Mouse (Mus musculus) megakaryocyte progenitor cell, adult 5-6 weeks (primary cell): ENCODE data around the gene Tm9sf3. TPM values are rescaled to one million over a fixed set of nuclear protein-coding genes. Genes with fewer than 3 reads are reported as not detected.

Source experiments
- ATAC-seq: replicated peaks from 2 replicates; pipeline ENCODE4 v1.8.0; 2016; ENCODE audit warnings: mild to moderate bottlenecking, moderate TSS enrichment, inconsistent platforms; ENCODE audit not compliant: poor library complexity
- total RNA-seq, 2 experiments: library from RNA; stranded (forward) in 1 of 2; stranded (reverse) in 1 of 2; fragments of 157-497, 149-512 nt in 1 of 2; fragments of 200-1000 nt in 1 of 2; gene quantifications; 2 replicates each; pipeline versions ENCODE4 v1.2.3 to v1.2.4; 2015 to 2017

The Tm9sf3 gene
- total RNA-seq, 2 experiments from 2014 or later: 167 to 280 TPM

GRCm38 (mm10) chr19:41262712-41263629, 826 bp downstream of the Tm9sf3 start:
- ATAC-seq: peak; percentile 59

DNA sequence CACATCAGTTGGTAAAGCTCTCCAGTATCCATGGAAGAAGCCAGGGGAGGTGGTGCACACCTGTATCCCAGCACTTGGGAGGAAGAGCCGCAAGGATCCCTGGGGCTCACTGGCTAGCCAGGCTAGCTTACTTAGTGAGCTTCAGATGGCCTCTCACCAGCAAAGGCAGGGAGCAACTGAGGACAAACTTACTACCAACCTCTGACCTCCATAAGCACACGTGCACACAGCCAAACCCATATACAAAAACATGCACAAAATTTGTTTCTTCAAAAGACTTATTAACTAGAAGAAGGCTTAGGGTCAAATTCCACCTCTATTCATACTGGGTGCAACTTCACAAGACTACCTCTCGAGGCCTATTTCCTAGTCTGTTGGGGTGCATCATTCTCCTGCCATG, 3.1 kb downstream of the Tm9sf3 start:
- no peak for ATAC-seq

DNA sequence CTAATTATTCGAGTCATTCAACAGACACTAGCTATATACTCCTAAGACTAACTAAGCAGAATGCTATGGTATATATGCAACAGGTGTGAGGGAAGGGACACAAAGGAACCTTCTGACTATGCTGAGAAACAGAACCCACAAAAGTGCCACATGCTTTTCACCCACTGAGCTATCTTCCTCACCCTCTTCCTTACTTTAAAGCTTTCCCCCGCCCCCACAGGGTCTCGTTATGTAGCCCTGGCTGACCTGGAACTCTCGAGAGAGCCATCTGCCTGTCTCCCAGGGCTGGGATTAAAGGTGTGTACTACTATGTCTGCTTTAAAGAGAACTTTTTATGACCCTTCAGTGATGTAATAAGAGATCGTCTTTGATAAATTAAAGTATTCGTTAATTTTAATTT, 4.5 kb downstream of the Tm9sf3 start:
- no peak for ATAC-seq

- peak; percentile 61 for ATAC-seq
Measured at GRCm38 (mm10) chr19:41258707-41259106, 5.1 kb downstream of the Tm9sf3 start.

DNA sequence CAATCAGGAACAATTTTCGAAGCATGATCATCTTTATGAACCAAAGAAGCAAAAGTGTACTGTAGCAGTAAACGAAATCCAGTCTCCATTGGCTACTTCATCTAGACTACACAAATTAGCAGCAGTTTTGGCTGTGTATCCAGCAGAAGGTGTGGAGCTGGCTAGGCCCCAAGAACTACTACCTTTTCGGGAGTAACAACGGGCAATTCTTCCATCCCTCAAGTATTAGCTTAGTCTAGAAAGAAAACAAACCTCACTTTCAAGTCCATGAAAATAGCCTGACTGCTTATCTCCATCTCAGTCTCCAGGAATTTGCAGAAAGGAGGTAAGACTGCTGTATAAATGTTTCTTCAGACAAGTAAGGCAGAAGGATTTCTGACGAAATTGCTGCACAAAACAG, 9.2 kb downstream of the Tm9sf3 start:
- no peak for ATAC-seq

DNA sequence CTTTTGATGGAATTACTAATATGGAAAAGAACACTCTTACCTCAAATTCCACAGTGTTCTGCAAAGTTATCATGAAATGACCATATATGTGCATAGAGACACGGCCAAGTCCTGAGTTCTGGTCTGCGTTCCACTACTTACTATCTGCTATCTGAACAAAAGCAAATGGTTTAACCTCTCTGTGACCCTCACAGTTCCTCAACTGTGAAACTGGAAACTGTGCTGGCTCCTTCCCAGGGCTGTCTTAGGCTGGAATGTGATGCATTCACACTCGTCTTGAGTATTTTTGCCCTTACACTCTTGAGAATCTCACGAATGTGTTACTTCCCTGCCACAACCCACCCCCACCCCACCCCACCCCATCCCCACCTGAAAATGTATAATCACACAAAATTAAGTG, 14.8 kb downstream of the Tm9sf3 start:
- ATAC-seq: no peak

GRCm38 (mm10) chr19:41248271-41248670, 15.5 kb downstream of the Tm9sf3 start:
- ATAC-seq: no peak

- peak; percentile 58 for ATAC-seq
Measured at GRCm38 (mm10) chr19:41246271-41246670, 17.5 kb downstream of the Tm9sf3 start.

- ATAC-seq: peak; percentile 81
Measured at GRCm38 (mm10) chr19:41244581-41244980, 19.2 kb downstream of the Tm9sf3 start.

GRCm38 (mm10) chr19:41241997-41242396, 21.8 kb downstream of the Tm9sf3 start:
- peak; percentile 63 for ATAC-seq

DNA sequence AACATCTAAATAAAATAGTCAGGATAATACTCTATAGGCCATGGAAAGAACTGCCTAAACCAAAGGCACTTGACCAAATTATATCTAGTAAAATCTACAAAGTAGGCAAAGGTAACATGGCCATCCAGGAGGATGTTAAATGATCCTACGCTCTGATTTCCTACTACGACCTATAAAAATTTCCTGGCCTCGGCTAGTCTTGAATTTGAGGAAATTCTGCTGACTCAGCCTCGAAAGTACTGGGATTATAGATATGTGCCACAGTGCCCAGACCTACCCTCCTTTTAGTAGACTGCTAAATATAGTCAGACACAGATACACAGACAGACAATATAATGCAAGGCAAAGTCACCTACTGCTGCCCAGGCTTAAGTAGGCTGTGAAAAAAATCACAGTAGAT, 30.1 kb downstream of the Tm9sf3 start:
- no peak for ATAC-seq

GRCm38 (mm10) chr19:41208326-41208725, 55.5 kb downstream of the Tm9sf3 start:
- ATAC-seq: no peak

GRCm38 (mm10) chr19:41206811-41207344, 56.9 kb downstream of the Tm9sf3 start, which contains the start of gene Tll2:
Tll2 (minus strand) TSS chr19:41206835.
- ATAC-seq: peak; percentile 84

GRCm38 (mm10) chr19:41206041-41206810, 57.6 kb downstream of the Tm9sf3 start:
- no peak for ATAC-seq

DNA sequence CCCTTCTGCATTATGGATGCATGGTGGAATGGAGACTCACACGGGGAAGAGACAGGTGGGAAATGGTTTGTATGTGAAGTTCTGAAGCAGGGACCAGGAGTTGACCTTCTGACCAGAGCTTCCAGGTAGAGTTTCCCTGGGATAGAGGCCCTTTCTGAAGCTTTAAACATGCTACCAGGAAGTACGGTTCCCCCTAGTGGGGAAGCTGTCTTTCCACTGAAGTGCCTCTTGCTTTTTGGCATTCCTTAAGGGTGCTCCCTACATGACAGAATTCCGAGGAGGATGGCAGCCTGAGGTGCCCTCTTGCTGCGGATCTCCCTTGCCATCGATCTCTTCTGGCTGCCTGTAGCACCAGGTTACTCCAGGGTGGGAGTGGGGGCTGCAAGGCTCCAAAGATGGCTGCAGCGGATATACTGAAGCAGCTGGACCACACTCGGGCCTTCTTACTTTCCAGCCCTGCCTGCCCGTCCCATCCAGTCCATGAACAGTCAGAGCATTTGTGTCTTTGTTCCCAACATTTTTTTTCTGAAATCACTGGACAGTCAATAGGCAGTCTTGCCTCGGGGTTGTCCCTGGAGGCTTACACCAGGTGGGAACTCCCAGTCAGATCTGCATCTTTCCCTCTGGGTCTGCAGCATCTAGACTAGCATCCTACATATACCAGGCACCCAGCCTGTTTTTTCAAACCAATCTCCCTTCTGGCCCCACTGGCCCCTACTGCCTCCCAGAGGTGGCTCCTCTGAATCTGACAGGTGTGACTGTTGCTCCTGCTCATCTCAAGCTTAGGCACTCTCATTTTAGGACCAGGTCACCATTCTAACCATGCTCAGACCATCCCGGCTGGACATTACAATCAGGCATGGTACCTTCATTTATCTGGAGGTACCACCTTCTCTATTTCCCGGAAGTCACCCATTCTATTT, 59.4 kb downstream of the Tm9sf3 start:
- no peak for ATAC-seq

GRCm38 (mm10) chr19:41197606-41198005, 66.2 kb downstream of the Tm9sf3 start:
- ATAC-seq: no peak

DNA sequence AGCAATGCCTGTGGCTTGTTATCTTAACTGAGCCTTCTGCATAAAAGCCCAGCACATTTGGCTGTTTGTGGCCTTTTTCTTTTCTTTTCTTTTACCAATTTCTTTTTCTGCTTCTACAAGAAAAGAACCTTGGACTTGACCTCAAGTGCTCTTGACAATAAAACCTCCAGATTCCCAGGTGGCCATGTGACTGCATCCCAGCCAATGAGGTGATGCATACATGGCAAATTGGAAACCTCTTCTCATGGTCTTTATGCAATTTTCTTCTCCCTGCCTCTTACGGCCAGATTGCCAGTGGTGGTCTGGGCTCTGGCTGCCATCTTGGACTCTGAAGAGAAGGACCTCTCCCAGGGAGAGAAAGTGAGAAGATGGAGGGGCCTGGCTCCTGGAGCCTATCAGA, 70.4 kb downstream of the Tm9sf3 start:
- ATAC-seq: no peak

GRCm38 (mm10) chr19:41192953-41193352, 70.8 kb downstream of the Tm9sf3 start:
- ATAC-seq: no peak

GRCm38 (mm10) chr19:41191724-41192123, 72.1 kb downstream of the Tm9sf3 start:
- no peak for ATAC-seq

GRCm38 (mm10) chr19:41190876-41191434, 72.8 kb downstream of the Tm9sf3 start:
- ATAC-seq: no peak
